Mouse (Mus musculus): ENCODE results near the gene Vps16.

The Vps16 gene

DNA sequence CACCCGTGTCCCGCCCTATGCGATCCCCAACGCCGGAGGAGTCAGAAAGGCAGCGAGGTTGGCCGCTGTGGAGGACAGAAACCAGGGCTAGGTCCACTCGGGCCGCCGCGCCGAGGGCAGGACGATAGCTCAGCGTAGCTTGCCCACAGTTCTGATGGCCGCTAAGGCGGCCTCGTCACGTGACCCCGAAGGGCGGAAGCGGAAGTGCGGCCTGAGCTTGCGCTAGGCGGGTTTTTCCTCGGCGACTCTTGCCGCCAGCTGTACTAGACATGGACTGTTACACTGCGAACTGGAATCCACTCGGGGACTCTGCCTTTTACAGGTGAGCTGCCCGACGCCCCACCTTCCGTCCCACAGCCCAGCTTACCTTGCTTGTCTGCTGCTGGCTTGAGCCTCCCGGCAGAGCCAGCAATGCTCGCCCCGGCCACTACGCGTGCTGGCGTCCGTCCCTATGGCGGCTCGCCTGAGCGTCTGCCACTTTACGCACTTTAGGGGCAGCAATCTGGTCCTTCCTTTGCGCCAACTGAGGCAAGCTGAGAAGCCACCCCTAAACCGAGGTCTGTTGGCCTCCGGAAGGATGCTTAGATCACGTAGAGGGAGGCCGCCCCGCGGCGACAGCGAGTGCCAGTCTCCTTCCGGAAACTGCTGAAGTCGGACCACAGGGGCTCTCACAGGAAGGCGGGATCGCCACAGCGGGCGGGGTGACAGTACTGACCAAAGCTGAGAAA, at the start of gene Vps16, which contains the start of gene Pced1a:
Vps16 (plus strand) TSS at position 214 of the 728 bp plus-strand sequence.
Pced1a (minus strand) TSS at position 576 of the 728 bp plus-strand sequence.
- peak; percentile 90 for DNase-seq (ENCODE audit: low read depth, low spot score)

DNA sequence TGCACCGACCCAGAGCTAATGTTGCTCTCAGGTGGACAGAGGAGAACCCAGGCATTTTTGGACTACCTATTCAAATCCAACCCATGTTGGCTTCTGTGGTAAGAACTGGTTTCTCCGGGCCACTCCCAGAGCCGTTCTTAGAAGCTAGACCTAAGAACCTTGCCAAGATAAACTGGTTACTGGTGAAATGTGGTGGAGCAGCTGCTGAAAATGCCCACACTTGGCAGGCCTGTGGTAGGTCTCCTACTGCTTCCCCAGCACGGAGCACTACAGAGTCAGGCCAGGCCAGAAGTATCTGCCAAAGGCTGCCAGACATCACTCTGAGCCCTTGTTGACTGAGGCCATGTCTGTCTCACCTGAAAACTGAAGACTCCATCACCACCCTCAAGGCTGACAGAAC, 49.2 kb upstream of the Vps16 start:
- DNase-seq (ENCODE audit: low read depth, low spot score), result no peak

DNA sequence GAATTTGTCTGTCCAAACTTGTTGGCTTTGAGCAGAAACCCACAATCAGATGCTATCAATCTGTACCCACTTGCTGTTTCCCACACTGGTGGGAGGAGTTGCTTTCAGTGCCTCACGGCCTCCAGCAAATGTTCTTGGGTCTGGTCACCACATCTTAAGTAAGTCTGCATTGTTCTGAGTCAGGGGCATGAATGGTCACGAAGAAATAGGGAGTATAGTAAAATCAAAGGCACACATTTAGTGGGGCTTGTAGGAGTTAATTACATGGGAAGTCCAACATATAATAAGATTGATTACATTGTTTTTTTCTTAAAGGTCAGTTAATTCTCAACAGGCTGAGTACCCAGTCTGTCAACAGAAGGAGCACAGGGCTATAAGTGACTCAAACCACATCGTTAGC, 40.9 kb upstream of the Vps16 start:
- DNase-seq (ENCODE audit: low read depth, low spot score), result no peak

DNA sequence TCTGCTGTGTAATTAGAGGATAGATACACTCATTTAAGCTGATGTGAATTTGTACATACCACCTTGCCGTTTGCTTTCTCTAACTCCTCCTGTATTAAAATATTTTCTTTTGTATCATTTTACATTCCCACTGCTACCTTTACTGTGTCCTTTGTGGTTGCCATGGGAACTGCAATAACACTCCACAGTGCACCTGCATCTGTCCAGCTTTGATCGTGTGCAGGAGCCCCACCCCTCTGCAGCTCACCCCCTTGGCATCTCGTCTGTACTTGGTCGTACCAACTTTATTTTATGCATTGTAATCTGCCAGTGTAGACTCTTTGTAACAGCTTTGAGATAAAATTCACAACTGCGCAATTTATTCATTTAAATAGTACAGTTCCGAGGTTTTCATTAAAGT, 40.2 kb upstream of the Vps16 start:
- DNase-seq (ENCODE audit: low read depth, low spot score), result peak; percentile 26

DNA sequence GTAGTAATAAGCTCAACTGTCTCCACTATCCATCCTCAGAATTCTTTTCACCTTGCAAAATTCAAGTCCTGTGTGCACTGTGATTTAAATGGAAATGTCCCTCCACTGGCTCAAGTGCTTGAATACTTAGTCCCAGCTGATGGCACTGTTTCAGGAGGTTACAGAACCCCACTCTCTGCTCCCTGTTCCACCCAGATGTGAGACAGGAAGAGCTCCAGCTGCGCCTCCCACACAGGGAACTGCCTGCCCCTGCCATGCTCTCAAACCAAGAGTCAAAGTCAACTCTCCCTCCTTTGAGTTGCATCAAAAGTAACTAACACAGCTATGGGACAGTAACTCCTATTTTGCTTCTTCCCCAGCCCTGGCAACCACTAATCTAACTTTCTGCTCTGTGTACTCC, 37.9 kb upstream of the Vps16 start:
- no peak for DNase-seq (ENCODE audit: low read depth, low spot score)

DNA sequence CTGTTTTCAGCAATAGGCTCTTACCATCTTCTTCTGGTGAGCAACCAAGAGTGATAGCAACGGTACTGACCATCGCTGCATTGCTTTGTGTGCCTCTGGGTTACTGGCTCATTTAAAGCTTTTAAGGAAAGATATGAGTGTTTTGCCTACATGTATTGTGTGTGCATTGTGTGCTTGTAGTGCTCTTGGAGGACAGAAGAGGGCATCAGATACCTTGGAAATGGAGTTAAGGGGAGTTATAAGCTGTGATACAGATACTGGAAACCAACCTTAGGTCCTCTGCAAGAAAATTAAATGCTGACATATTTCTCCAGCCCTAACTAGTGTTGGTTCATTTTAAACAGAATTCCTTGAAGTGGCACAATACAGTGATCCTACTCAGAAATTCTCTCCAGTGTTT, 35.3 kb upstream of the Vps16 start:
- no peak for DNase-seq (ENCODE audit: low read depth, low spot score)

DNA sequence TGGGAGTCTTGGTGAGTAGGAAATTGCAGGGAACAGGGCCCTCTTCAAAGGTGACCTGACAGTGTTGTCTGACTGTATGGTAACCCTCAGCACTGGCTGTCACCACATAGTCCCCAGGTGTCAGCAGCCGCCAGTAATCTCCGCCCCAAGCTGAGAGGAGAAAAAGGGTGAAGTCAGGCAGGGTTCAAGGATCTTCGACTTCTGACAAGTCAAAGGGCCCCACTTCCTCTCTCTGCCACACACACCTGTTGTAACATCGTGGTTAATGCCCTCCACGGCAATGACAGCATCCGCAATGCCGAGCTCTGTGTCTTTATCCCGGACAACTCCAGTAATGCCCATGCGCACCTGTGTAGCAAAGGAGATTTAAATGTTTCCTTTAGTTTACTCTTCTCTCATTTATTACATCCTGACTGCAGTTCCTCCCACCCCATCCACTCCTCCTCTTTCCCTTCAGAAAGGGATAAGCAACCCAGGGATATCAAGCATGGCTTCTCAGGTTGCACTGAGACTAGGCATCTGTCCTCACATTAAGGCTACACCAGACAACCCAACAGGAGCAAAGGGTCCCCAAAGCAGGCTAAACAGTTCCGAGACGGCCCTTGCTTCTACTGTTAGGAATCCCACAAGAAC, 33.0 kb upstream of the Vps16 start:
- DNase-seq (ENCODE audit: low read depth, low spot score), result no peak

DNA sequence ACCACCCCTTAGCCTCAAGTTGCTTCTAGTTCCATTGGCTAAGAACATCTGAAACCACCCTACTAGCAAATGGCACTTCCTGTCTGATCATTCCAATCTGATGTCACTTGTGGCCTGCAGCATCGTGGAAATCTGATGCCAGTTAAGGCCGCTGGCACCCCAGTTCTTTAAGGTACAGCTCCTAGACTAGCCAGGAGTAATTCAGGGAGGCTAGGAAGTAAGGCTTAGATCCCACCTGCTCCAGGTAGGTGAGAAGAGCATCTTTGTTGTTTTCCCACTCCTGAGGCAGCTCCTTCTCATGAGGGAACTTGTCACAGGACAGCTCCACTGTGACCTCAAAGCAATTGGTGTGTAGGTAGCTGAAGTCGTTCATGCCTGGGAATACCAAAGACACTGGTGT, 31.3 kb upstream of the Vps16 start:
- no peak for DNase-seq (ENCODE audit: low read depth, low spot score)

DNA sequence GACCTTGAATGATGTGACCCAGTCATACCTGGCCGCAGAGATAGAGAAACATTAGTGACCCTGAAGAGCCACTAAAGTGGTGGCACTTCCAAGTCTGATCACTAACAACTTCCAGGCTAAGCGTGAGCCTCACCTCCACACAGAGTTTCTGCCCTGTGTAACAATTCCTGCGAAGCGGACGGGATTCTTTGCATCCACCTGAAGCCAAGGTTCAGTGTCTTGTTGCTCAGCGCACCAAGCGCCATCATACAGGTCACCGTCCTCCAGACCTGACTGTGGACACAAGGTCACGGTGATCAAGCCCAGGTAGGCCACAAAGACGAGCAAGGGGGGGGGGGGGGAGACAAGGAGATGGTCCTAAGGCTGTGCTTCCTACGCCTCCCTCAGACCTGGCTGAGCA, 28.4 kb upstream of the Vps16 start:
- no peak for DNase-seq (ENCODE audit: low read depth, low spot score)

DNA sequence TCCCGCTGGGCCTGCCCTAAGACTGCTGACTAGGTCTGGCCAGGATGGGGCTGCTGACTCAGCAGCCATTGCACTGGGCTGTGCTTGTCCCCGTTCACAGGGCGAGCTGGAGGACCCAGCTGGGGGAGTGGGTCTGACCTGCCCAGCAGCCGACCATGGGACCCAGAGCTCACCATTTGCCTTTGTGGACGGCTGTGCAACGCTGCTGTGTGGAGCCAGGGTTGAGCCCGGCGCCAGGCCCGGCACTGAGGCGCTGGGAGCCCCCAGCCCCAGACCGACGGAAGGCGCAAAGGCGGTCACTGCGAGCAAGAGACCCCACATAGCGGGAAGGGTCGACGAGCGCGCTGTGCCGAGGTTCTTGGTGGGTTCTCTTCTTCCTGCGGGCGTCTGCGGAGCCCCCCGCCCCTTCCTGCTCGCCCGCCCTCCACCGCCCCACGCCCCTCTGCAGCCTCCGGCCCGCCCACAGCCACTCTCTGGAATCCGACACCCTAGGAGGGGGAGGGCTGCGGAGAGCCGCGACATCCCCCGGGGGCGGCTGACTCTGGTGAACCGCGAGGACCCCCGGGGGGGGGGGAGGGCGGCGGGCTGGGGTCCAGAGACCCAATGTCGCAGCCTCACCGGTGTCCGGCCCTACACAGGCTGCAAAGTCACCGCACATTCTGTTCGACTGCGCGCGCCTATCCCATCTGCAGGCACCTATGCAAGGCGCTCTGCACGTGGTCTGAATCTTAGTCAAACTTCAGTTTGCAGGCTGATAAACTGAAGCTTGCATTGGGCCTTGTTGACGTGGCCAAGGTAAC, 26.8 kb upstream of the Vps16 start, which contains the start of gene Cpxm1:
Cpxm1 (minus strand) TSS at position 389 of the 800 bp plus-strand sequence.
- peak; percentile 69 for DNase-seq (ENCODE audit: low read depth, low spot score)

DNA sequence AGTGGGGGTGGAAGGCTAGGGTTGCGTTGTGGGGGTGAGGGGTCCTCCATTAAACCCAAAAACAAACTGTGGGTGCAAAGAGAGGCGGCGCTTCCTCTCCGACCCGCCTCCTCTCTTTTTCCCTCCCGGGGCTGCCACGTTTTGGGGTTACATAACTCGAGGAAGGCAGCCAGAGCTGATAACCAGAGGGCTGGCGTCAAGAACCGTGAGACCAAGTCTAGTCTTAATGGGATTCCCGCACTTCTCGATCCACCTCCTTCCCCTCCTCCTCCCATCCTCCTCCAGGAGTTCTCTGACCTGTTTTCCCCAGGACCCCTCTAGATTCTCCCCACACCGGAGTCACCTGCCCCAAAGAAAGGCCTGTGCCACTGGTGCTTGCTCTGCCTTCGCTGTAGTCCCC, 26.0 kb upstream of the Vps16 start:
- DNase-seq (ENCODE audit: low read depth, low spot score), result no peak

DNA sequence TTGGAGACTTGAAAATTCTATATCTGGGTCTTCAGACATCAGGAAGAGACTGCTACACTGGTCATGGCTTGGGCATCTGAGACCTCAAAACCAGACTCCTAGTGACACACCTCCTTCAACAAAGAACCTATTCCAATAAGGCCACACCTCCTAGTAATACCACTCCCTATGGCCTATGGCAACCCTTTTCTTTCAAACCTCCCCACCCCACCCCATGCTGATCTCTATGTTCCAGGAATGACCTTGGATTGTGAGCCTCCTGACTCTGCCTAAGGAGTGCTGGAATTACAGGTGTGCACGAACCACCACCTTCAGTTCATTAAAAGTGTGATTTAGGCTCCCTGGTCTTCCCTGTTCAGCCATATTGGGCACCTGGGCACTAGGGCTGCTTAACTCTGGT, 24.1 kb upstream of the Vps16 start:
- DNase-seq (ENCODE audit: low read depth, low spot score), result no peak

DNA sequence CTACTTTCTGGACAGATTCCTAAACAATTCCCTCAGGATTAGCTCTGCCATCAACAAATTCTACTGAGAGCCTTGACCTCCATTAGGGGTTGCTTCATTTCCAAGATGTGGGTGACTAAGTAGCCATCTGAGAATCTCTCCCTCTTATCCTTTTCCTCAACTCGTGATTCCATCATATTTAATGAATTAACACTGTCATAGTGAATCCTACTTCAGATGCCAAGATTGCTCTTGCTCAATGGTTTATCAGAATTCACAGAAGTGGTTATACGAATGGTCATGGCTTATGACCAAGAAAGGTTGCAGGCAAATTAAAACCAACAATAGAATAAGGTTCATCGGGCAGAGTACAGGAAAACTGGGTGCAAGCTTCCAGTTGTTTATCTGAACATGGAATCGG, 22.2 kb upstream of the Vps16 start:
- no peak for DNase-seq (ENCODE audit: low read depth, low spot score)

DNA sequence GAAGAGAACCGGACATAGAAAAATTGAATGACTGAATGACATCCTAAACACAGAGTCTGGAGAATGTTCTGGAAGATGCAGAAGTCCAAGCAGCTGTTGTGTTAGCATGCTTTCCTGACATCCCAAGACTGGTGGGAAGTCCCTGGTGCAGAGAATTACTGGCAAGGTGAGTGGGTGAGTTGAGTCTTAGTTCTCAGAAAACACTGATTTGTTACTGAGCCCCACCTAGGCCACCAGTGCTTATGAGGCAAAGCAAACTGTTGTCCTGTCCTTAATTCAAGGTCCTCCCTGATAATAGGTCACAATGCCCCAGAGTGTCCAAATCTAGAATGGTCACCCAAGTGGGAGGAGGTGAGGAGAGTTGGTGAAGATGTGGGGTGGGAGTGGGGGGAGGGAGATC, 19.2 kb upstream of the Vps16 start, which contains the start of the genes Gm28372 and 1700020A23Rik:
Gm28372 (plus strand) TSS at position 301 of the 400 bp plus-strand sequence.
1700020A23Rik (plus strand) TSS at position 321 of the 400 bp plus-strand sequence.
- DNase-seq (ENCODE audit: low read depth, low spot score), result no peak

DNA sequence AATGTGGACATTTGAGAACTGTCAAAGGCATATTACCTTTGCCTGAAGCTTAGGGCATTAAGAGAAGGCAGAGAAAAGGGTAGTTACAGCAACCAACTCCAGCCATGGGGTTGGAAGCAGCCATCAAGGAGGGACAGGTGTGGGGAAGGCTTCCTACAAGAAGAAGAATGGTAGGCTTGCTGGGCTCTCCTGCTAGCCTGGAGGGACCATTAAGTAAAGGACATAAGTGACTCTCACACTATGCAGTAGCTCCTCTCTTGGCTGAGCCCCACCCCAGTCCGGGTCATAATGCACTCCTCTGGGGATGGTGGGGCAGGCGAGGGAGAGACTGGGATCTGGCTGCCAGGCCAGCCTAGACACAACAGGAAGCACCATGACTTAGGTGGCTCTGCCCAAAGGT, 18.0 kb upstream of the Vps16 start, which contains the start of gene Tmem239:
Tmem239 (plus strand) TSS at position 301 of the 400 bp plus-strand sequence.
- DNase-seq (ENCODE audit: low read depth, low spot score), result no peak

DNA sequence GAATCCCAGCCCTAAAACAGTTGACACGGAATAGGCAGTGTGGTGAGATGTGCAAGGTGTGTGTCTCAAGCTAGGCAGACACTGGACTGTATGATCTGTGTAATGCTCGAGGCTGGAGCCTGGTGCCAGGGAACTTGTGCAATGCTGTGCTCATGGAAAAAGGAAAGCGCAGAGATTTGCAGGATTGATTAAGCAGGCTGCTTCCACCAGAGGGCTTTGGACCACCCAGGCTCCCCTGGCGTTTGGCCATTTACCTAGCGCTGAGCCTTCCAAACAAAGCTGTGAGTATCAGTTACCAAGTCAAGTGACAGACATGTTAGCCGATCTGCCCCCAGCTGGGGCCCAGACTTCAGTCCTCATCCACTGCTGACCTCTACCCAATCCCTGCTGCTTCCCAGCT, 15.9 kb upstream of the Vps16 start:
- peak; percentile 54 for DNase-seq (ENCODE audit: low read depth, low spot score)

DNA sequence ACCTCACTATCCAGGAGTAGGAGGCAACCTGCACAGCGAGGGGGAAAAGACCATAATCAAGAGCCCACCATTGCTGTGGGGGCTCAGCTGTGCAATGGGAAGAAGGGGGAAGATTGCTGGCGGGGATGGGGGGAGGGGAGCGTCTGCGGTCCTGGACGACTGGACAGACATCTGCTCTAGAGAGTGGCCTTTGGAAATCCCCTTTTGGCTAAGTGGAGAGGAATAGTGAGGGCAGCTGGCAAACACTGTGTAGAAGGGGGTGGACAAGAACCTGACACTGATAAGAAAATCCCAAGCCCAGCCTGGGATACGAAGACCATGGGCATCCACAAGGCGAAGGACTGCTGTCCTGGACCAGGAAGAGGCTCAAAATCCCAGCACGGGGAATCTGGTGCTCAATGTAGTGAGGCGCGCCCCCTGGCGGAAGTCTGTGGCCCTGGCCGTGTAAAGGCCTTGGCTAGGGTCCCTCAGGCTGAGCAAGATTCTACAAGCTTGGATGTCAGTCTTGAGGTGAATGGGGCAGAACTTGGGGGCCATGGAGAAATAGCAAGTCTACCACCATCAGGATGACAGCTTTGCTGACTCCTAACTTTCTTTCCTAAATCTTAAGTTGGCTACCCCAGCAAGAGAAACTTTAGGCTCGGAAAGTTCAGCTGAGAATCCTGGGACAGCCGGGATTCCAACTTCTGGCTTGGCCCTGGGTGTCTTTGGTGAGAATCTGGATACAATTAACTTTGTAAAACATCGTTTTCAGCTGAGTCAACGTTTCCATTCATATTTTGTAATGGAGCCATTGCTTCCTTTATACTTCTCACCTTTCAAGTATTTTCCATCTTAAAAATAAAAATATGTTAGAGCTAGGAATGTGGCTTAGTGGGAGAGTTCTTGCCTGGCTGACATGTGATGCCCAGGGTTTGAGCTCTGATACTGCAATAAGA, 12.3 kb upstream of the Vps16 start:
- peak; percentile 81 for DNase-seq (ENCODE audit: low read depth, low spot score)

DNA sequence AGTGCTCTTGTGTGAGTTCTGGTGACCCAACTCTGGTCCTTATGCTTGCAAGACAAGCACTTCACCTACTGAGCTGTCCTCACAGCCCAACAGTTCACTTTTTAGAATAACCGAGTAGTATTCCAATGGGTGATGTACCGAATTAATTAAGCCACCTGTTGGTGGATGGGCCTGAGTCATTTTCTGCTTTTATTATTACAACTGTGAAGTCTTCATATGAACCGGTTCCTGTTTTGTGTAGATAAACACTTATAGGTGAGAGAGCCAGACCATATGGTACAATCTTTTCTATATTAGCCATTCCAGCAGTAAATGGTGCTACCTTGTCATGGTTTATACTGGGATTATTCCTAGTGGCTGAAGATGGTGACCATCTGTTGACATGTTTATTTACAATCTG, 11.4 kb upstream of the Vps16 start:
- no peak for DNase-seq (ENCODE audit: low read depth, low spot score)

DNA sequence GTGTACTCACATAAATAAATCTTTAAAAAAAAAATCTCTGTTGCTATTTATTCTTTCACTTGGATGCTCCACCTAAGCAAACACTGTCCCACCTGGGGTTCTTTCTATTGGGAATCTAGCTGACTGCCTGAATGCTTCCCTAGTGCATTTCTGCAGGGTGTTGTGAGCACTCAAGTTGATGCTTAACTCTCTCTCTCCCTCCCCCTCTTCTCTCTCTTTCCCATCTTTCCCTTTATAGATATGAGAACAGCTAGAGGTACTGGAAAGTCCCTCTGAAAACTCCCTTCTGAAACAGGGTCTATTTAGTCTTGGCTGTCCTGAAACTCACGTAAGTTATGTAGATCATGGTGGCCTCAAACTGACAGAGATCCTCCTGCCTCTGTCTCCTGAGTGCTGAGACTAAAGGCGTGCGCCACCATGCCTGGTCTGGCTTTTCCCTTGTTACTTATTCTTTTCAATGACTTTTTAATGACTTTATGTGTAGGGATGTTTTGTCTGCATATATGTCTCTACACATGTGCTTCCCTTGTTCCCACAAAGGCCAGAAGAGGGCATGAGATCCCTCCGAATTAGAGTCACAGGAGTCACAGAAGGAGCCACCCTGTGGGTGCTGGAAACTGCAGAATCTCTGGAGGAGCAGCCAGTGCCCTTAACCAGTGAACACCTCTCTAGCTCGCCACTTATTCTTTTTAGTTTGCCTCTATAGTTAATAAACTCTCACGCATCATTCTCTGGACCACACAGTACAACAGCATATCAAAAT, 9.9 kb upstream of the Vps16 start:
- no peak for DNase-seq (ENCODE audit: low read depth, low spot score)

Data from forelimb bud, embryonic 11.5 days (tissue).